Mouse (Mus musculus): ENCODE results near the gene Ywhae. TPM values are rescaled to one million over a fixed set of nuclear protein-coding genes. Genes with fewer than 3 reads are reported as not detected.

The Ywhae gene
- total RNA-seq, 2 experiments from 2014 or later = 801 to 805 TPM

GRCm38 (mm10) chr11:75737806-75738476, 5.3 kb downstream of the Ywhae start:
- no peak for DNase-seq

- DNase-seq = no peak
Measured at GRCm38 (mm10) chr11:75738477-75738821, 5.8 kb downstream of the Ywhae start.

DNA sequence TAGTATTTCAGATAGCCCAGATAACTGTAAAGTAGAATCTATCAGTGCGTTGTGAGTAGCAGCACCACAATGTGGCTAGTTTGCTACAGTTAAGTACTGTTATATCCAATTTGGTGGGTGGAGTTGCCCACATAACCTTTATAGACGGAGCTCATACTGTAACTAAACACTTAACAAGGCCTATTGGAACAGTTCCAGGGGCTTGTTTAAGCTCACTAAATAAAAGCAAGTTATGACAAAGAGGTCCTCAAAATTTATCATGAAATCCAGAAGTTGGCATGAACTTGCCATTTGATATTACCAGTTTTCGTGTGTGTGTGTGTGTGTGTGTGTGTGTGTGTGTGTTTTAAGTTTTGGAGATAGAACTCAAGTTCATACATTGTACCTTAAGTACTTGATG, 7.5 kb downstream of the Ywhae start:
- DNase-seq = no peak

- DNase-seq = no peak
Measured at GRCm38 (mm10) chr11:75741615-75742014, 8.9 kb downstream of the Ywhae start.

DNA sequence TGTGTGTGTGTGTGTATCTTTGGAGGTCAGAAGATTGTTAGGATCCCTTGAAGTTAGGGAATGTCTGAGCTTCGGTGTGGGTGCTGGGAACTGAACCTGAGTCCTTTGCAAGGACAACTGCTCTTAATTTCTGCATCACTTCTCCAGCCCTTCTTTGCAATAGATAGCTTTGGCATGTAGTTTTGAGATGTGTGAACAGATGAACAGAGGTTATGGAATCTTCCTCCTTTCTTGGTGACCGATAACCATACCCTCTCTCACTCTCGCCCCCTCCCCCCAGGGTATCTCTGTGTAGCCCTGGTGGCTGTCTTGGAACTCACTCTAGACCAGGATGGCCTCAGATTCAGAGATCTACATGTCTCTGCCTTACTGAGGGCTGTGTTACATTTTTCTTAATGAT, 12.1 kb downstream of the Ywhae start:
- no peak for DNase-seq

GRCm38 (mm10) chr11:75750537-75750936, 17.9 kb downstream of the Ywhae start:
- DNase-seq = no peak

DNA sequence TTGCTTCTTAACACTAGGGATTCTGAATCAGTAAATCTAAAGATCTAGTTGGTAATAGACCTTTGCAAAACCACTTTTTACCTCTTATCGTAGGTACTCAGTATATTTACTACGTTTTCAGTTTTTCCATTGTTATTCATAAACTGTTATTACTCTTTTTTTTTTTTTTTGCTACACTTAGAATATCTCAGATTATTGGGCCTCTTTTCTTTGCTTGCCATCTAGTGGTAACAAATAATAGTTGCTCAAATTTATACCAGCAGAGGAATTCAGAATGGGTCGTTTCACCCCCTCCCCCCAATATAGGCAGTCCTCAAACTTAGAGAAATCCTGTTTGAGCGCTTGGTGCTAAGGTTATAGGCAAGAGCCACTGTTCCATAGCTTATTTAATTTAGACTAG, 18.4 kb downstream of the Ywhae start:
- DNase-seq = no peak

GRCm38 (mm10) chr11:75756687-75757086, 24.0 kb downstream of the Ywhae start:
- no peak for DNase-seq

DNA sequence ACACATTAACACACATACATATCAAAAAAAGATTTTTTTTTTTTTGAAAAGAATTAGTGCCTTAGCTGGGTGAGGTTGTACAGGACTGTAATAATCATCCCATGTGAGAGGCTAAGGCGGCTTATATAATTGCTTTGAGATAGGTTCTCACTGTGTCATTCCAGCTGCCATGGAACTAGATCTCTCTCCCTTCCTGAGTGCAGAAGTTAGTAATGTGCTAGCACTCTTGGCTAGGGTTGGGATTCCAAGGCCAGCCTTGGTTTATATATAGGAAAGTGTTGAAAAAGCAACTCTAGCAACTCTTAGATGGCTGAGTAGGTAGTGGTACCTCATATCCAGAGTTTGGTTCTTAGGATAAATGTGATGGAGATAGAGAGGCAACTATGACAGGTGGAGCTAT, 25.9 kb downstream of the Ywhae start:
- DNase-seq = no peak

- no peak for DNase-seq
Measured at GRCm38 (mm10) chr11:75760785-75761184, 28.1 kb downstream of the Ywhae start.

DNA sequence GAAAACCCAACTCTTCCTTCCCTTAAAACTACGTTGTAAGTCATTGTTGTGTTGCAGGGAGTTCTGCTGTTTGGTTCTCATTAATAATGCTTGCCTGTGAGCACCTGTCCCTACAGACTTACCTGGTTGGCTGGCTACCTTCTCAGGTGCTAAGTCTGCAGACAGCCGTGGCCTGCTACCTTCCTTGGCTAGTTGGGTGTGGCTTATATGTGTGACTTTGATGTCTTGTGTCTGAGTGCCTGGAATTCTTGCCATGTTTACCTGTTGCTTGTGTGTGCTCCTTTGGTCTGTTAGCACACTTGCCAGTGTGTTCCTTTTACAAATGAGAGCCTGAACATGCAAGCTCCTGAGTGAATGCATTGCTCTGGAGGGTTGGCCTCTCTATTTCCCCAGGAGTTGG, 30.0 kb downstream of the Ywhae start:
- DNase-seq = no peak

GRCm38 (mm10) chr11:75764521-75765023, 31.9 kb downstream of the Ywhae start:
- no peak for DNase-seq

GRCm38 (mm10) chr11:75765161-75765560, 32.5 kb downstream of the Ywhae start:
- DNase-seq = no peak

DNA sequence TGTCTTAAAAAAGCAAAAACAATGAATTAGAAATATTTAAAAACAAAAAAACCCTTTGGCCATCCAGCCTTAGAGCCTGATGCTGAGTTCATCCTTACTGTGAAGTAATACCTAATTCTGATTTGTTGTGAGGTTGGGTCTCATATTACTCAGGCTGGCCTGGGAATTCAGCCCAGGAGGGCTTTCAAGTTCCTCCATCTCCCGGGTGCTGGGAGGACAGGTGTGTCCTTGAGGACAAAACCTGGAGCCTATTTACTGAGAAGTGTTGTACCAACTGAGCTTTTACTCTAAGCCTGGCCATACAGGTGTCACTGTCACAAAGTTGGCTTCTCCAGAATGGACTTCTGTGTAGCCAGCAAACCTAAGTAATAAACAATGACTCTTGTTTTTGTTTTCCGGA, 34.3 kb downstream of the Ywhae start:
- DNase-seq = no peak

GRCm38 (mm10) chr11:75768091-75768989, 35.7 kb downstream of the Ywhae start:
- DNase-seq = no peak

- peak; percentile 85 for DNase-seq
Measured at GRCm38 (mm10) chr11:75769206-75769605, 36.5 kb downstream of the Ywhae start.

GRCm38 (mm10) chr11:75772562-75772961, 39.9 kb downstream of the Ywhae start:
- no peak for DNase-seq

DNA sequence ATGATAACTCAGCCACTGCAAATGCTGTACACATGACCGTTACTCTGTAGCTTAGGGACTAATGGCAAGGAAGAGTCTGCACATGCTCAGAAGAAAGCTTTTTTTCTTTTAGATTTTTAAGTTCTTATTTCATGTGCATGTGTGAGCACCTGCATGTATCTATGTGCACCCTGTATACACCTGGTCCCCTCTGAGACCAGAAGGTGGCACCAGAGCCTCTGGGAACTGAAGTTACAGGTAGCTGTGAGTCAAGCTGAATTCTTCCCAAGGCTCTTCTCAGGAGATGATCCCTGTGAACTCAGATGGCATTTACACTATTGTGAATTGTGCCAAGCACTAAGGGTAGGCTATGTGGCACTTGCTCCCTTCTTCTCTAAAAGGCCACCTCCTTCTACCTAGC, 43.2 kb downstream of the Ywhae start:
- no peak for DNase-seq

DNA sequence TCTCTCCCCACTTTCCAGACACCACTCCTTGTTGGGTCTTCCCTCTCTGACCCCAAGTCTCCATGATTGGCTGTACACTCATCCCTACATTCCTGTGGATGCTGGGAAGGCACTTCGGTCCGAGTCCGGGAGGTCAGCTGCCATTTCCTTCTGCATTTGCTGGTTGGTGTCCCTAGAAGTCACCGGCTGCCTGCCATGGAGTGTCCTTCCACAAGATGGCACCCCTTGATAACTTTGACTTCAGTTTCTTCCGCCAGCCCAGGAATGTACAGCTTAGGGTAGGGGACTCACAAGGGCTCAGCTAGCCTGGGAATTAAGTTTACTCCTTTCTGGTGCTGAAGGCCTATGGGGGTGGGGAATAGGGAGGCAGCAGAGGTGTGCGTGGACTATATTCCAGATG, 49.2 kb downstream of the Ywhae start:
- peak; percentile 61 for DNase-seq

- no peak for DNase-seq
Measured at GRCm38 (mm10) chr11:75783799-75784198, 51.1 kb downstream of the Ywhae start.

DNA sequence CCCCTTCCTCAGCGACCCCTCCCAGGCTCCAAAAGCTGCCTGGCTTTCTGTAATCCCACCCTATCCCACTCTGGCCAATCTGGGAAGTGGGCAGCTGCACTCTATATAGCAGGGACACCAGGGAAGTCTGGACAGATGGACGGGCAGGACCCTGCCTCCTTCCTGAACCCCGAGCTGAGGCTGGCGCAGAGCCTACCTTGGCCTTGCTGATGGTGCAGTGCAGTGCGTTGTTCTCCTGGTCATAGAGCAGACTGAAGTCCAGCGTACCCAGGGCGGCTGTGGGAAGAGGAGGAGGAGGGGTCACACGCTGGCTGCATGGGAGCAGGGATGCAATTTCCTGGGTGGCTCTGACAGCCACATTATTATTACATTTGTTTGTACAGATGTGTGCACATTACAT, 53.2 kb downstream of the Ywhae start:
- DNase-seq = no peak

- DNase-seq = no peak
Measured at GRCm38 (mm10) chr11:75792535-75792934, 59.9 kb downstream of the Ywhae start.

GRCm38 (mm10) chr11:75793351-75793750, 60.7 kb downstream of the Ywhae start:
- no peak for DNase-seq

All from gastrocnemius, postnatal 10 days (tissue).